Mouse (Mus musculus): ENCODE measurements around the gene Csf2rb2.

DNA sequence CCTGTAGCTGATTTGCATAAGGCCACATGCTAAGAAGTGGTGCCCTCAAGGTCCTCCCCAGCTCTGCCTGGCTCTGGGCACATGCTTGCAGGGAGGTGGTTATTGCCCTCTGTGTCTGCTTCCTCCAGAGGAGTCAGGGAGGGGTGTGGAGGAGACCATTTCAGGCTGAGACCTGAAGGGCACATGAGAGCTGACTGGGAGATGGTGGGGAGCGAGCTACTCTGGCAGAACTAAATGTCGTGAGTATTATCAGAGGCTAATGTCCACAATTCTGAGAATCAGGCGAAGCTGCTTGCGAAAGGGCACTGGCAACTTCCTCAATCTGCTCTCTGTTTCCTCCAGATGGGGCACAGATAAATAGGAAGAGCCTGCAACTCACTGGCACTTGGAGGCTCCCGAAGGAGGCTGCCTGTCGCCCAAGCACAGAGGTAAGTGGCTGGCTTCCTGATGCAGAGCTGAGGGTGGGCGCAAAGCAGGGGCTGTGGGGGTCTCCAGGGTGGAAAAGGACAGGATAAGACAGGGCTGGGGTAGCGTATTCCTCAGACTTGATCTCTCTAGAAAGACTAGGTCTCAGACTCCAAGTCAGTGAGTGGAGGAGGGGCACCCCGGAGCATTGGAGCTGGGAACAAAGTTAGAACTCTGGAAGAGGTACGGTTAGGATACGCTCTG, 20.3 kb upstream of the Csf2rb2 start, which contains the start of gene Csf2rb:
- TF ChIP-seq CTCF (IDR thresholded peaks at IDR 0.05; ENCODE audit: borderline replicate concordance, control insufficient read depth, extremely low read depth, insufficient read depth, low read length, poor library complexity), result no peak
- TF ChIP-seq POLR2A (IDR thresholded peaks at IDR 0.05; ENCODE audit: control insufficient read depth, extremely low read depth, insufficient read depth, low read length, poor library complexity), result no peak
